Mouse (Mus musculus) embryo, embryonic 10 days (tissue): ENCODE measurements around the gene Mapt.
"Not testable (repeated sequence)": the region's sequence is repeated elsewhere in the genome, so short reads cannot be mapped to it uniquely, and the experiment has no call there.

Experiments
- DNase-seq: peaks from one replicate; pipeline ENCODE4 v3.0.0-alpha.2; 2015; ENCODE audit warnings: low spot score

The Mapt gene

GRCm38 (mm10) chr11:104231041-104231911, at the start of gene Mapt:
TSS of gene Mapt (plus strand) at chr11:104231390.
- DNase-seq, result peak; percentile 90

DNA sequence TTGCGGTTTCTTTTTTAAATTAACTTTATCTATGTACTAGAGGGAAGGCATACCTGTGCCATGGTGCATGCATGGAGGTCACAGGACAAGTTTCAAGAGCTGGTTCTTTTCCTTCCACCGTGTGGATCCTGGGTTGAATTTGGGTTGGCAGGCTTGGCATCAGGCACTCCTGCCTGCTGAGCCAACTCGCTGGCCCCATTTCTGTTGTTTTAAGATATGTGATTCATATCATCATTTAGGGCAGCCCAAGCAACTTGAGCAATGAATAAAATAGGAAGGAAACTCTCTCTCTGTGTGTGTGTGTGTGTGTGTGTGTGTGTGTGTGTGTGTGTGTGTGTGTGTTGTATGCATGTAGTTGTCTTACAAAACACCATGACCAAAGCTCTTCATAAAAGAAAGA, 49.0 kb upstream of the Mapt start:
- no peak for DNase-seq

DNA sequence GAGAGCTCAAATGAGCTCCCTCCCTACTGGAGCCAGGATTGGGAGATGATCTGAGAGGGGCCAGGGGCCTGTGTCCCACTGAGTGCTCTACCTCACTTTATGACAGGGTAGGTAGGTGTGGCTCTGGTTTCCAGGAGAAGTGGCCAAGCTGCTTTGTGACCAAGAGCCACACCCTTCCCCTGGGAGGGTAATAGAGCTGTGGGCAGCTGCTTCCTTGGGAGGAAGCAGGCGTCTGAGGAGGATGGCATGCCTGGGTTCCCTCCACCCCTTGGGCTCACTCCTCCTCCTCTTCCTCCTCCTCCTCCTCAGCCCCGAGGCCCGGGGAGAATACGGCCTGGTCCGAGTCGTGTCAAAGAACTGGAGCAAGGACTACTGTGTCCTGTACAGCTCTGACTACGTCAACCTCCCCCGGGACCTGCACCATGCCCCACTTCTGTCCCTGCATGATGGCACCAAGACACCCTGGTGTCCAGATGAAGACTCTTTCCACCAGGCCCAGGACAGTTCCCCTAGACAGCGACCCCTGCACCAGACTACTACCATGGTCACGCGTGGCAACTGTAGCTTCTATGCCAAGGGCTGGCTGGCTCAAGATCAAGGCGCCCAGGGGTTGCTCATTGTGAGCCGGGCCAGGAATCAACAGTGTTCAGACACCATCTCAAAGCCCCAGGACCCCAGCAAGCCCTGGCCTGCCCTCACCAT, 44.9 kb upstream of the Mapt start, which contains the start of gene Sppl2c:
Gene Sppl2c, plus strand, starts transcription at position 193 of the 702 bp plus-strand sequence.
- DNase-seq, result no peak

DNA sequence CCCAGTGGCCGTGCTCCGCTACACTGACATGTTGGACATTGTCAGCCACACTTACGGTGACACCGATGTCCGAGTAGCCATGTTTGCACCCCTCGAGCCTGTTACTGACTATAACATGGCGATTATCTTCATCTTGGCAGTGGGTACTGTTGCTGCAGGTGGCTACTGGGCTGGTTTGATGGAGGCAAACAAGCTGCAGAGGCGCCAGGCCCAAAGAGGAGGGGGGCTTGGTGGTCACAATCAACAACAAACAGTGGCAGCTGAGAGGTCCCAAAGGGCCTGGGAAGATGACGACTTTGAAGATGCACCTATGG, 44.4 kb upstream of the Mapt start:
- DNase-seq, result no peak

DNA sequence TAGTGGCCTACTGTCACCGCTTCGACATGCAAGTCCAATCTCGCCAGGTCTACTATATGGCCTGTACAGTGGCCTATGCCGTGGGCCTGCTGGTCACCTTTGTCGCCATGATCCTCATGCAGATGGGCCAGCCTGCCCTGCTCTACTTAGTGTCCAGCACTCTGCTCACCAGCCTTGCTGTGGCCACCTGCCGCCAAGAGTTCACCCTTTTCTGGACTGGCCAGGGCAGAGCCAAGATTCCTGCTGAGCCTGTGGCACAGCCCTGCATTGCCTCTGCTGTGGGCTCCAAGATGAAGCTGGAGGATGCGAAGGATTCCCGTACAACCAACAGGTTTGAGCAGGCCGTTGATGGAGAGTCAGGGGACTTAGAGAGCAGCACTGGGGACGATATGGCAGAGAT, 43.4 kb upstream of the Mapt start:
- no peak for DNase-seq

- no peak for DNase-seq
Measured at GRCm38 (mm10) chr11:104190008-104190407, 41.2 kb upstream of the Mapt start.

GRCm38 (mm10) chr11:104195382-104195781, 35.8 kb upstream of the Mapt start:
- no peak for DNase-seq

GRCm38 (mm10) chr11:104195791-104196190, 35.4 kb upstream of the Mapt start:
- peak; percentile 92 for DNase-seq

- DNase-seq, result peak; percentile 51
Measured at GRCm38 (mm10) chr11:104197861-104198260, 33.3 kb upstream of the Mapt start.

DNA sequence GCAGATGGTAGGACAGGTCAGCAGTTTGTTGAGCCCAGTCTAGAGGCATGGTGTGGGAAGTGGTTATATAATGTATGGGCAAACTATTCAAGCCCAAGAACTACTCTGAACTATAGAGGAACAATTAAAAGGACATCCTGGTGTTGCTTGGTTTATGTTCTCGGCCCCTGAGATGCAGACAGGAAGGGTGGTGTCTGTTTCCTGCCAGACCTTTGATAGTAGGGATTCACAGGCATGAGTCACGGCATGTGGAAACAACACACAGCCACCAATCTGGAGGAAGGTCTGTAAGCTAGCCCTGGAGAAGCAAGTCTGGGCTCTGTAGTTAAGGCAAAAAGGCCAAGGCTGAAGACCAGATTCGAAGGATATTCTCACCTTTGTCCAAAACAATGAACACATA, 27.9 kb upstream of the Mapt start:
- no peak for DNase-seq

DNA sequence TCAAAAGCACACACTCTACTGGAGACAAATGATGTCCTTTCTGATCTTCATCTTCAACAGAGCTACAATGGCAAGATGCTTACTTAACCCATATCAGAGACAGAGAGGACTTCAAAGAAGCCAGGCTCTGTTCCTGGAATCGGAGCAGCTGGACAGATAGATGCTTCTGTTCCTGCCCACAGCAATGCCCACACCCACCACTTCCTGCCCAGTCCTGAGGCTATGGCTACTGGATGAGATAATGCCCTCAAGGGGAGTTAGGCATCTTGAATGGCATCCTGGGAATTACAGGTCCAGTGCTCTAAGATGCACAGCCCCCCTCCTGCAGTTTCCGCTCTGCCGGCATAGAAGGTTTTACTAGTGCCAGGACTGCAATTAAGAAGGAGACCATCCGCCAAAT, 24.6 kb upstream of the Mapt start:
- no peak for DNase-seq

DNA sequence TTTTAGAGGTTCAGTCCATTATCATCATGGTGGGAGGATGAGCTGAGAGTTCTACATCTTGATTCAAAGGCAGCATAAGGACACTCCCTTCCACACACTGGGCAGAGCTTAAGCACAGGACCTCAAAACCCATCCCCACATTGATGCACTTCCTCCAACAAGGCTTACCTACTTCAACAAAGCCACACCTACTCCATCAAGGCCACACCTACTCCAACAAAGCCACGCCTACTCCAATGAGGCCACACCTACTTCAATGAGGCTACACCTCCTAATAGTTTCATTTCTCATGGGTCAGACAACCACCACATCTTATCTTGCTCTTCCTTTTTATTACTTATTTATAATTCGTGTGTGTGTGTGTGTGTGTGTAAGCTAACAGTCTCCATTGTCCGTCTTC, 22.1 kb upstream of the Mapt start:
- no peak for DNase-seq

- no peak for DNase-seq
Measured at GRCm38 (mm10) chr11:104211251-104211650, 19.9 kb upstream of the Mapt start.

DNA sequence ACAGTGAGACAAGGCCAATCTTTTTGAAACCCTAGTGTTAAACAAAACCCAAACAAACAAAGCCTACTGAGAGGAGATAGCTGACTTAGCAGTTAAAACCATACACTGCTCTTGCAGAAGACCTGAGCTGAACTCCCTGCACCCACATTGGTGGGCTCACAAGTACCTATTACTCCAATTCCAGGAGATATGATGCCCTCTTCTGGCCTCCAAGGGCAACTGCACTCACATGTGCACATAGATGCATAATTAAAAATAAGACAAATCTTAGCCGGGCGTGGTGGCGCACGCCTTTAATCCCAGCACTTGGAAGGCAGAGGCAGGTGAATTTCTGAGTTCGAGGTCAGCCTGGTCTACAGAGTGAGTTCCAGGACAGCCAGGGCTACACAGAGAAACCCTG, 17.1 kb upstream of the Mapt start:
- not testable (repeated sequence) for DNase-seq

- no peak for DNase-seq
Measured at GRCm38 (mm10) chr11:104218075-104218474, 13.1 kb upstream of the Mapt start.

- no peak for DNase-seq
Measured at GRCm38 (mm10) chr11:104220291-104220690, 10.9 kb upstream of the Mapt start.

DNA sequence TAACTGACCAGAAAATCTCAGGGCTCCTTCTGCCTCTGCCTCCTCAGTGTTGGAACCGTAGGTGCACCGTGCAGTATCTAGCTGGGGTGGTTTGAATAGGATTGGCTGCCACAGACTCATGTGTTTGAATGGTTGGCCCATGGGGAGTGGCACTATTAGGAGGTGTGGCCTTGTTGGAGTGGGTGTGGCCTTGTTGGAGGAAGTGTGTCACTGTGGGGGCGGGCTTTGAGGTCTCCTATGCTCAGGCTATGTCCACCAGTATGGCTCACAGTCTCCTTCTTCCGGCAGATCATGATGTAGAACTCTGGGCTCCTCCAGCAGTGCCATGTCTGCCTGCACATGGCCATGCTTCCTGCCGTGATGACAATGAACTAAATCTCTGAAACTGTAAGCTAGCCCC, 9.4 kb upstream of the Mapt start:
- DNase-seq, result no peak

DNA sequence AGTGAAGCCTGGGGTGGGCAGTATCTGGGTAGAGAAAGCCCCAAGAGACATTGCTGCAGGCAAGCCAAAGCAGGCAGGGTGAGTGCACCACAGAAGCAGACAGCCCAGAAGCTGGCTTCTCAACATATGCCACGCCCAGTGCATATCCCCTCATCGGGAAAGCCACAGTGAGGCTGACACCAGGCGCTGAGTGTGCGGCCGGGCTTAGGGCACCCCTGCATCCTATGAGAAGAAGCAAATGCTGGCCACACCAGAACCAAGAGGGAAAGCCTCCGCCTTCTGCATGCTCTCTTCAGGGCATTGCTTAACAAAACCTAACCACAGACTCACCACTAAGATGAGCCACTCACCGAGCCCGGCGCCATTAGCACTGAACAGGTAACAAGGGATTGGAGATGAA, 7.9 kb upstream of the Mapt start:
- DNase-seq, result no peak

DNA sequence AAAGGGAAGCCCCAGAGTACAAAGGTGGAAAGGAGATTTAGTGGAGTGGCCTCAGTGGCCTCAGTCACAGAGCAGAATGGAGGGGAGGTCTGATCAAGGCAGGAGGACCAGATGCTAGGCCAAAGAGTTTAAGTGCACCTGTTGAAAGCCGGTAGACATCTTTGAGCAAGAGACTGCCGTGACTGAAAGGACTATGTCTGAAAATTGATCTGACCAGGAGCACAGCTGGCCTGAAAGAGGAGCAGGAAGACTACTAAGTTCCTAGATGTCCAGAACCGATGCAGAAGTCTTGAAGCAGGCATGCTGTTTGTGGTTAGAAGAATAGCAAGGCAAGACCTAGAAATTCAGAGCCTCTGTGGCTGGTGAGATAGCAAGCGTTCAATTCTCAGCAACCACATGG, 1.8 kb upstream of the Mapt start:
- DNase-seq, result no peak

DNA sequence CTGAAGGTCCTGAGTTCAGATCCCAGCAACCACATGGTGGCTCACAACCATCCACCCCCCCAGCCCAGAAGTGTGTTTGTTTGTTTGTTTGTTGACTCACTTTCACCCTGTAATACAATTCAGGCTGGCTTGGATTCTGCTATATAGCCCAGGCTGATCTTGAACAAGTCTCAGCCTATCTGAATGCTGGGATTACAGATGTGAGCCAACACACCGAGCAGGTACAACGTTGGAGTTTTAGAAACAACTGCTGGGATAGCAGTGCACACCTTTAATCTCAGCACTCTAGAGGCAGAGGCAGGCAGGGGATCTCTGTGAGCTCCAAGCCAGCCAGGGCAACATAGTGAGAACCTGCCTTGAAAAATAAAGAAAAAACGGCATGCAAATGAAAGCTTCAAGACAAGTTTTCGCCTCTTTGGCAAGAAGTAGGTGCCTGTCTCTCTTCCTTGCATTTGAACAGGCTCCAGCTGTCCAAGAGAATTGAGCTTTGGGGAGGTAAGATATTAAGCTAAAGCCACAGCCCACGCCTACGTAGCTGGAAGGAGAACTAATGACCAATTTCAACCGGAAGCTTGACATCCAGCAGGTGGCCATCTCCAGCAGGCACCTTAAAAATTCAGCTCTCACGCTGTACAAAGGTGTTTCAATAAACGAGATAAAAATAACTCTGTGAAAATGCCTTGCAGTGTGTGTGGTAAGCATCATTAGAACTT, 968 bp upstream of the Mapt start:
- peak; percentile 46 for DNase-seq

DNA sequence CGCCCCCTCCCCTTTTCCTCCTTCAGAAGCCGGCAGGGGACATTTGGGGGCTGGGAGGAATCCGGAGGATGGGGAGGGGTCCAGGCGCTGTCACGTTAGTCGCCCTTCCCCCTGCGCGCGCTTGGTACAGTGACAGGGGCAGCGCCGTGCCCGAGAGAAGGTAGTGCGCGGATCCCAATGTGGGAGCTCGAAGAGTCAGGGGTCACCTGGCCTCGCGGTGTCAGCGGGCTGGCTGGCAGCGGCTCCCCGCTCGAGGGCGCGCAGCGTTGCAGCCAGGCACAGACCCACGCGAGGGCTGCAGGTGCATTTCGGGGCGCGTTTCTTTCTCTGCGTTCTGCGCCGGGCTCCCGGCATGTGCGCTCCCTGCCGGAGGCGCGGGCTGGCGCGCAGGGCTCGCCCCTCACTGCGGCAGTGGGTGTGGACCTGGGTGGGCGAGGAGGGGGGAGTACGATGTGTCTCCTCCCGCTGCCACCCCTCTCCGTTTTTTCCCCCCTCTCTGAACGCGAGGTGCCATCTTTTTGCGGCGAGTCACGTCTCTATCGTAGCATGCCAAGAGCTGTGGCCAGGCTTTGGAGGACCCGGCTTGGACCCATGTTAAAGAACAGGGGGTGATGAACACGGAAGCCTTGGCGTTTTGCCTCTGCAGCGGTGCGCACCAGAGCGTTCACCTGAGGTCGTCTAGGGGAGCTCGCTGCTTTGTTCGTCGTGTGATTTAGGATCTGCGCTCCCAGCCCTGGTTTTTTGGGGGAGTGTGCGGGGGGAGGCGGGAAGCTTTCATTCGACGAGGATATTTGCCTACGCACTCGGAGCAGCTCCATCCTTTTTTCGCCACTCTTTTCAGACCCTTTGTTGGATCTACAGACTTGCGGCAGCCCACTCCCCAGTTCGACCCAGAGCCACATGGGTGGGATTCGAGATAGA, 1.2 kb downstream of the Mapt start:
- DNase-seq, result peak; percentile 35

- DNase-seq, result no peak
Measured at GRCm38 (mm10) chr11:104233101-104233500, 1.9 kb downstream of the Mapt start.
